Mouse (Mus musculus): ENCODE data around the gene Zscan22.
A peak's percentile ranks its signal among the peaks of the same experiment; 100 is the strongest.

DNA sequence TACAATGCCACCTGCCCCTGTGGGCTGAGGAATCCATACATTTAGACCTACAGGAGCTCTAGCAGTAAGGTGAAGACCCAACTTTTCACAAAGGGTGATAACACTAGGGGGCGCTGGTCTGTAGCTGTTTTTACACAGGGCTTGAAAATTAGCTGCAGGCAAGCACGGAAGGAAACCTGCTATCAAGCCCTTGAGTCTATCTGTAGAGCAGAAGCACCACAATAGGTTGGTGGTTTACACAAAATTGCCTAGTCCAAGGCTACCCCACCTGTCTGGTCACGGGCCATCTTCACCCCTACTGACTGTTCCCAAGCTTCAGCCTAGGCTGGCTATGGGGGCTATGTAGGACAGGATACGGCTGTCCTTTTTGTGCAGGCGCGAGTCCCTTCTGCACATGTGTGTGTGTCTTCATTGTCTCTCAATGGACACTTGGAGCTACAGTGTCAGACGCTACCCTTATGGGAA, 11.9 kb downstream of the Zscan22 start:
- peak; percentile 92 for TF ChIP-seq CTCF (IDR thresholded peaks at IDR 0.05; ENCODE audit: low read depth)
- no peak for TF ChIP-seq EP300 (IDR thresholded peaks at IDR 0.05; ENCODE audit: low read depth)
